Mouse (Mus musculus): ENCODE data around the gene Mettl18. TPM values are rescaled to one million over a fixed set of nuclear protein-coding genes. Genes with fewer than 3 reads are reported as not detected.
A peak's percentile ranks its signal among the peaks of the same experiment; 100 is the strongest.

The Mettl18 gene
- polyA plus RNA-seq (2016; fragmentation: Nextera tagmentation; extraction: Ambion mirVana): 8.0 and 9.6 TPM in 2 replicates

DNA sequence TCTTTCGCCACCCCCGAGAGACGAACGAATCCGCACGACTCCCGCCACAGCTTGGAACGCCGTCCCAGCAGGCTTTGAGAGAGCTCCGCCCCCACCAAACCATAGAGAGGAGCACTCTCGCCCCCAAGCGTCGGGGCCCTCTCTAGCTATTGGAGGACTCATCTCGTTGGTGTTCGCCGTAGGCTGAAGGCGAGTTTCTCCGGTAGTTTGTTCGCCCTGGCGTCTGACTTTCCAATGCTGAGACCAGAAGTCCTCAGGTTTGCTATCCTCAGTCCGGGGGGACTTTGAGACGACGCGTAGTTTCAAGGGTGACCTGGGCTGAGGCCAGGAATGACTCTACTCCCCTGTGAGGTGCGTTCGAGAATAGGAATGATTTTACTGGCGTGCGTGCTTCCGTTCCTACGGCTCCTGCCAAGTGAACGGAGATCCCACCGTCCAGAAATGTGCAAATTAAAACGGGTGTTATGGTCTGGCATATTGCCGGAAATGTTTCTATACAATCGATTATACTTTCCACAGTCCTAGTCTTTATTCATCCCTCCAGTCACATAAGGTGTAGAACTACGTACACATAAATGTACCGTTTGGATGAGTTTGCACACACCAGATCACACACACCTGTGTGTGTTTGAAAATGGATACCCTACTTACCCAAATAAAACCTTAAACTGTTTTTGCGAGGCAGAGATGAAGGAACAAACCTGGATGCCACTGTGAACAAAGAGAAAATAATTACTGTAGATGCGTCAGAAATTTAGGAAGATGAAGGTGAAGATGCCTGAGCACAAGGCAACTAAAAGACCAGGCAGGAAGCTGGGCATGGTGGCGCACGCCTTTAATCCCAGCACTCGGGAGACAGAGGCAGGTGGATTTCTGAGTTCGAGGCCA, at the start of gene Mettl18, which contains the start of gene BC055324:
TSS of gene Mettl18 (plus strand) at position 169 of the 888 bp plus-strand sequence.
TSS of gene BC055324 (minus strand) at position 76 of the 888 bp plus-strand sequence.
- peak within 1 kb of the TSS; percentile 70 for H3K4me2 ChIP-seq (replicated peaks)
- 0 out of 2 replicates have a peak within 1 kb of the TSS, but pooled peaks have one; percentile 8 for H3K27ac ChIP-seq
- no peaks in the 10 kb centered on the region for H3K9me3 ChIP-seq
- no peaks in the 10 kb centered on the region for H3K36me3 ChIP-seq
- H3K4me3 ChIP-seq: peak within 1 kb of the TSS; percentile 73
- ATAC-seq (ENCODE audit: low FRiP score, low read depth): peak; percentile 97
- 4% methylated on average over 43 of the region's 43 CpGs for WGBS
- H3K27me3 ChIP-seq (replicated peaks): no peaks in the 10 kb centered on the region
- H3K4me1 ChIP-seq: peaks cover 4% of the 10 kb centered on the region; the same call in 1 of the 2 replicates
- peak within 1 kb of the TSS; percentile 69 for H3K9ac ChIP-seq

DNA sequence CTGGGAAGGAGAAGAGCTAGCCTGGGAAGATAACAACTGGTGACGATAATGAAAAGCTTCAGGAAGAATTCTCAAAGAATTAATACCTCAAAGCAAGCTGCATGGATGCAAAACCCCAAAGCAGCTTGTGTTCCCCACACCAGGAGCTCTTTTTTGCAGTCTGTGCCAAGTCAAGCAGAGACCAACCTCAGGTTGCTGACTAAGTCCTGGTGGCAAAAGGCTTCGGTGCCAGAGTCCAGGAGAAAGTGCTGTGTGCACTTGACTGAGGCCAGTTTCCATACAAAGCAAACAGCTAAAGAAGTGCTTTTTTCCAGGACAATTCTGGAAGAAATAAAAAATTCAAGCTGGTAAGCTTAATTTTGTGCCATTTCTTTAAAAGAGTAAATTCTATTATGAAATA, 41.3 kb upstream of the Mettl18 start:
- Histone ChIP-seq H3K36me3 (peaks cover 64% of the 10 kb centered on the region), H3K4me1 (no peaks in the 10 kb centered on the region), H3K27ac (no peak overlapping the region), H3K9me3 (no peaks in the 10 kb centered on the region), H3K4me2 (replicated peaks) (no peak overlapping the region), H3K4me3 (no peak overlapping the region), H3K27me3 (replicated peaks) (no peaks in the 10 kb centered on the region), H3K9ac (no peak overlapping the region)
- no peak for ATAC-seq (ENCODE audit: low FRiP score, low read depth)
- 96% methylated on average over 2 of the region's 2 CpGs for WGBS

DNA sequence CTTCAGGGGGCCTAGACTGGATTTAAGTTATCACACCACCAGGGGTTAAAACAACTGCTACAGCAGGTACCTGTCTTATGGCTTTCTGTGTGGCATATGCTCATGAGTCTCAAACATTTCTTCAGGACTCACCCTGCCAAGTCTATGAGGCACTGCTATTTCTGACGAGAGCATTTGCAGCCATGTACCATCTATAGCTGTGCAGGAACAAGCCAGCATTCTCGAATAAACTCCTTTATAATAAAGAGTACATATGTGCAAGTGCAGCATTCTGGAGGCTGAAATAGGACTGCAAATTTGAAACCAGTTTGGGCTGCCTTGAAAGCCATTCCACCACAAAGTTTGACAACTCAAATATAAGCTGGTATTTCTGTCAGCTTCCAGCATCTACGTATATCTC, 36.7 kb upstream of the Mettl18 start:
- Histone ChIP-seq H3K9ac (no peak overlapping the region), H3K9me3 (no peaks in the 10 kb centered on the region), H3K4me3 (no peak overlapping the region), H3K4me2 (replicated peaks) (no peak overlapping the region), H3K4me1 (no peaks in the 10 kb centered on the region), H3K27ac (no peak overlapping the region), H3K36me3 (peaks cover 33% of the 10 kb centered on the region), H3K27me3 (replicated peaks) (no peaks in the 10 kb centered on the region)
- 88% methylated on average over 3 of the region's 3 CpGs for WGBS
- no peak for ATAC-seq (ENCODE audit: low FRiP score, low read depth)

DNA sequence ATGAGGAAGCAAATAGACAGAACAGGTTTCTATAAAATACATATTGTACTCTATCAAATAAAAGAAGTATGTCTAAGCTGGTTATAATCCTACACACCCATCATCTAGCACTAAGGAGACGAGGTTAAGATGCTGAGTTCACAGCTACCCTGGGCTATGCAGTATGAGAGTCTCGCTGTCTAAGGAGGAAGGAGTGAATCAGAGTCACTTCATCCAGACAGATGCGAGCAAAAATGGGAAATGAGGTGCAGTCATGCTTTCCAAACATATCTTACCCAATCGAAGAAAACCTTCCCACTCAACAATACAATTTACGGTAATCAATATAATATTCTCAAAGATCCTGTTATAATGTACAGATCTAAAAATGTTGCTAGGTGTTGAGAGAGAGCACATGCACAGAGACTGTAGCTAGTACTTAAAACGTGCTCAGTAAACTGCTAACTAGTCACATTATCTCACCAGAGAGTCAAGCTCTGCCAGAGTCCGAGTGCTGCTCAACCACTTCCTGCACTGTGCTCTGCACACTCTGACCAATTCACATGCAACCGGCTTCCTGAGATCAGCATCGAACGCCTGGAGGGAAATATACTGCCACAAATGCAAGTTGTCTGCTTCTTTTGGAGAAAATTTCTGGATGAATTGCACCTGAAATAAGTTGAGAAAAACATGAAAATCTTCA, 30.5 kb upstream of the Mettl18 start:
- Histone ChIP-seq H3K9ac (no peak overlapping the region), H3K27me3 (replicated peaks) (no peaks in the 10 kb centered on the region), H3K36me3 (peaks cover 23% of the 10 kb centered on the region), H3K4me2 (replicated peaks) (no peak overlapping the region), H3K4me3 (no peak overlapping the region), H3K4me1 (no peaks in the 10 kb centered on the region), H3K9me3 (no peaks in the 10 kb centered on the region), H3K27ac (no peak overlapping the region)
- 92% methylated on average over 10 of the region's 10 CpGs for WGBS
- no peak for ATAC-seq (ENCODE audit: low FRiP score, low read depth)

DNA sequence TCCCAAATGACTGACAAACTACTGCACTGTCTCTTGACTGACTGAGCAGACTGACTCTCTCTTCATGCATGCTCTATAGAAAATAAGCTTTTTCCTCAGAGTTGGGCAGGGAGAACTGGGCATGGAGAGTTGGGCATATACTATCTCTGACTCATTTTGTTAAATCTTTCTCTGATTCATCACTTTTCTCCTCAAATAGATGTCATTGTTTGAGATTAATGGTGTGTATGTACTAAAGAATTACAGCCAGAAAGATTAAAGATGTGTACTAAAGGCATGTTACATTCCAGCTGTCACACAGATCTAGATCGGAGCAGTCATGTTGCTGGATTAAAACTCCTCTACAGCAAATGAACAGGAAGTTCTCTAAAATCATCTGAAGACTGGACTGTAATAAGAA, 20.2 kb upstream of the Mettl18 start:
- Histone ChIP-seq H3K4me1 (no peaks in the 10 kb centered on the region), H3K9me3 (no peaks in the 10 kb centered on the region), H3K27ac (no peak overlapping the region), H3K27me3 (replicated peaks) (no peaks in the 10 kb centered on the region), H3K36me3 (peaks cover 5% of the 10 kb centered on the region), H3K4me2 (replicated peaks) (no peak overlapping the region), H3K9ac (no peak overlapping the region), H3K4me3 (no peak overlapping the region)
- ATAC-seq (ENCODE audit: low FRiP score, low read depth): no peak
- 95% methylated on average over 1 of the region's 1 CpGs for WGBS

DNA sequence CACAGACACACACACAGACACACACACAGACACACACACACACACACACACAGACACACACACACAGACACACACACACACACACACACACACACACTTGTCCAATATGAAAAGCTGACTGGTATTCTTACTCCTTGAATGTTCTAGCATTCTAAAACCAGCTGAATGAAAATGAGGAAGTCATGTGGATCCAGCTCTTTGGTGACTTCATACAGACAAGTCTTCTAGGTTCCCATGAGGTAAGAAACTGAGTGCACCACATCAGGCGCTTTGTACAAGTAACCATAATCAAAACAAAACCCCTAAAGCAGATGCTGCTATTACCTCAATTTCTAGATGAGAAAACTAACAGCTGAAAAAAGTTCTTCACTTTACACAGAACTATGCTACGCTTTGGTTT, 19.6 kb upstream of the Mettl18 start:
- H3K36me3 ChIP-seq: peaks cover 6% of the 10 kb centered on the region
- no peaks in the 10 kb centered on the region for H3K9me3 ChIP-seq
- H3K4me1 ChIP-seq: no peaks in the 10 kb centered on the region
- WGBS: 94% methylated on average over 2 of the region's 2 CpGs
- no peak overlapping the region for H3K4me2 ChIP-seq (replicated peaks)
- no peak overlapping the region for H3K4me3 ChIP-seq
- ATAC-seq (ENCODE audit: low FRiP score, low read depth): no peak
- H3K27me3 ChIP-seq (replicated peaks): no peaks in the 10 kb centered on the region
- no peak overlapping the region for H3K9ac ChIP-seq
- H3K27ac ChIP-seq: no peak overlapping the region

DNA sequence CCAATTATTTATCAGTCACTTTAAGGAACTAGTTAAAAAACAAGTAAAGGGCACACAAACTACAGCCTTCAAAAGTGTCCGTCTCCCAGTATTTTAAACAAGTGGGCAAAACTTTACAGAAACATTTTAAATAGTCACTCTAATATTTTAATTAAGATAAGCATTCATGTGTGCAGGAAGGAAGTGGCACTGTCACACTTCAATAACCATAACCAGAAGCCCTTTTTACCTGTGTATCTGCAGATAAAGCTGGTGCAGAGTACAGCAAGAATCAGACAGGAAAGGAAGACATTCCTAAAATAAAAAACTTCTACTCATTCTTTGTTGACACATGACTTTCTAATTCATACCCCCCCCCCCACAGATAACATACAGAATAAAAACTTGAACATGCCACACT, 18.2 kb upstream of the Mettl18 start:
- peaks cover 8% of the 10 kb centered on the region for H3K36me3 ChIP-seq
- no peak overlapping the region for H3K27ac ChIP-seq
- H3K4me2 ChIP-seq (replicated peaks): no peak overlapping the region
- WGBS: 81% methylated on average over 1 of the region's 1 CpGs
- no peak overlapping the region for H3K4me3 ChIP-seq
- no peaks in the 10 kb centered on the region for H3K4me1 ChIP-seq
- no peak overlapping the region for H3K9ac ChIP-seq
- H3K9me3 ChIP-seq: no peaks in the 10 kb centered on the region
- ATAC-seq (ENCODE audit: low FRiP score, low read depth): no peak
- H3K27me3 ChIP-seq (replicated peaks): no peaks in the 10 kb centered on the region

DNA sequence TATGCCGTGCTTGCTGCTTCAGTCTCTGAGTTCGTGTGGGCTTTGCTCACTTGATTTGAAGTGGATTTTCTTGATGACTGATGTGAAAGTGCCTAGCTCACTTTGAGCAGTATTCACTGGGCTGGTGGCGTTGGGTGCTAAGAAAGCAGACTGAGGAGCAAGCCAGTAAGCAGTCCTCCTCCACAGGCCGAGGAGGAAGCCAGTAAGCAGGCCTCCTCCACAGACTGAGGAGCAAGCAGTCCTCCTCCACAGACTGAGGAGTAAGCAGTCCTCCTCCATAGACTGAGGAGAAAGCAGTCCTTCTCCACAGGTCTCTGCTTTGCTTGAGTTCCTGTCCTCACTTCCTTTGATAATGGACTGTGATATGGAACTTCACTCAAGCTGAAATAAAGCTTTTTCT, 2.3 kb upstream of the Mettl18 start:
- Histone ChIP-seq H3K4me2 (replicated peaks) (no peak overlapping the region), H3K27me3 (replicated peaks) (no peaks in the 10 kb centered on the region), H3K9me3 (no peaks in the 10 kb centered on the region), H3K27ac (no peak overlapping the region), H3K4me3 (no peak overlapping the region), H3K4me1 (peaks cover 4% of the 10 kb centered on the region; the same call in 1 of the 2 replicates), H3K36me3 (peaks cover 4% of the 10 kb centered on the region; the same call in 1 of the 2 replicates), H3K9ac (no peak overlapping the region)
- WGBS: 92% methylated on average over 4 of the region's 4 CpGs
- no peak for ATAC-seq (ENCODE audit: low FRiP score, low read depth)

DNA sequence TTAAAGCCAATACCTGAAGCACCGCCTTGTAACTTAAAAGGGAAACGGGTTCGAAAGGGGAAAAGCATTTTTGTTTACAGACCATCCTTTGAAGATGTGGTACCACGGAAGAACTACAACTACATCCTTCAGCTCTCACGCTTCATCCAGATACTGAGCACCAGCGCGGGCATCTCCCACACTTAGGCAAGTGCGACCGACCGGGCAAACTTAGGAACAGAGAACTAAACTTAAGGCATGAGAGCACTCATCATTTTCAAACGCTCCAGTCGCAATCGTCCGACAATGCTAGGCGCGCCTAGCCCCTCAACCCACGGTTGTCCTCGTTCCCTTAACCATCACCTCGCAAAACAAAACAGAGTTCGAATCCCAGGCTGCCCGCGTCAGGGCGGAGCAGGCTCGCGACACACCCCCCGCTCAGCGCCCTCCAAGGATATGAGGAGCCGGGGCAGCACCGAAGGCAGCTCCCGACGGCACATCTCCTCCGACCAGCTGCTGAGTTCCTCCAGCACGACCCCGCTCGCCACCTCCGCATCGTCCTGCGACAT, 442 bp upstream of the Mettl18 start:
- H3K9ac ChIP-seq: peak overlapping the region; percentile 69
- H3K4me3 ChIP-seq: peak overlapping the region; percentile 73
- peak; percentile 86 for ATAC-seq (ENCODE audit: low FRiP score, low read depth)
- no peaks in the 10 kb centered on the region for H3K27me3 ChIP-seq (replicated peaks)
- H3K4me2 ChIP-seq (replicated peaks): peak overlapping the region; percentile 70
- H3K9me3 ChIP-seq: no peaks in the 10 kb centered on the region
- peaks cover 4% of the 10 kb centered on the region; the same call in 1 of the 2 replicates for H3K4me1 ChIP-seq
- no peaks in the 10 kb centered on the region for H3K36me3 ChIP-seq
- no peak overlapping the region for H3K27ac ChIP-seq
- WGBS: under 1% methylated on average over 38 of the region's 38 CpGs

DNA sequence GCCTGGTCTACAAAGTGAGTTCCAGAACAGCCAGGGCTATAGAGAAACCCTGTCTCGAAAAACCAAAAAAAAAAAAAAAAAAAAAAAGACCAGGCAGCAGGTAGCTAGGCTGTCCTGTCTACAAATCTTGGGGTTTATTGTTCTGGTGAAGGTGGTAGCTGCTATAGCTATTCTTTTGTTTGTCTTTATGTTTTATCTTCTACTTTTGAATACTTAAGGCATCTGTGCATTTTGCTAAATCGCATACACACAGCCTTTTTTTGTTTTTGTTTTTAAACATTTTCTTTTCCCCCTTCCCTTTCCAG, 872 bp downstream of the Mettl18 start:
- H3K27me3 ChIP-seq (replicated peaks): no peaks in the 10 kb centered on the region
- H3K27ac ChIP-seq: no peak overlapping the region
- H3K4me3 ChIP-seq: peak overlapping the region; percentile 73; the same call in 1 of the 2 replicates
- peak overlapping the region; percentile 70 for H3K4me2 ChIP-seq (replicated peaks)
- H3K4me1 ChIP-seq: peaks cover 4% of the 10 kb centered on the region; the same call in 1 of the 2 replicates
- H3K9ac ChIP-seq: 0 out of 2 replicates have a peak overlapping the region, but pooled peaks have one; percentile 69
- no peaks in the 10 kb centered on the region for H3K9me3 ChIP-seq
- 62% methylated on average over 2 of the region's 2 CpGs for WGBS
- H3K36me3 ChIP-seq: no peaks in the 10 kb centered on the region
- ATAC-seq (ENCODE audit: low FRiP score, low read depth): no peak

DNA sequence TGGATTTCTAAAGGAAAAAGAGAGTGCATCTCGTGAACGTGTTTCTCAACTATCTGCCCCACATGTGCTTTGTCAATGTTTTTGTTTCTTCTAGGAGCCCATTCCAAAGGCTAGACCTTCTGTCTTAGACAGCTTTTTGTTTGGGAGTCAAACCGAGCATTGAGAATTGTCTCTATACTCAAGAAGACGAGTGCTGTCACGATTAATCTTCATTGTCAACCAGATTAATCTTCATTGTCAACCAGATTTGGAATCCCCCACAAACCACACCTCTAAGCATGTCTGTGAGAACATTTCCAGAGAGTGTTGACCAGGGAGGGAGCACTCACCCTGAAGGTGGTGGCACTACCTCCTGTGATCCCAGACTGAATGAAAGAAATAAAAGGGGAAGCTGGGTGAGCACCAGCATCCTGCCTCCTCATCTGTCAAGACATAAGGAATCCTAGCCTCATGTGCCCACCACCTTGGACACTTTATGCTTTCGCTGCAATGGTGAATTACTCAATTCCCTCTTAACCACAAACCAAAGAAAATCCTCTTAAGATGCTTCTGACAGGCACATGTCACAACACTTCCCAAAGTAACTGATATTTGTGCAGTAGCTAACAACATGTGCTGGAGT, 7.3 kb downstream of the Mettl18 start:
- no peak overlapping the region for H3K4me3 ChIP-seq
- H3K4me1 ChIP-seq: no peaks in the 10 kb centered on the region
- H3K27me3 ChIP-seq (replicated peaks): no peaks in the 10 kb centered on the region
- ATAC-seq (ENCODE audit: low FRiP score, low read depth): no peak
- H3K27ac ChIP-seq: no peak overlapping the region
- H3K36me3 ChIP-seq: no peaks in the 10 kb centered on the region
- 65% methylated on average over 6 of the region's 6 CpGs for WGBS
- H3K4me2 ChIP-seq (replicated peaks): no peak overlapping the region
- no peaks in the 10 kb centered on the region for H3K9me3 ChIP-seq
- no peak overlapping the region for H3K9ac ChIP-seq

DNA sequence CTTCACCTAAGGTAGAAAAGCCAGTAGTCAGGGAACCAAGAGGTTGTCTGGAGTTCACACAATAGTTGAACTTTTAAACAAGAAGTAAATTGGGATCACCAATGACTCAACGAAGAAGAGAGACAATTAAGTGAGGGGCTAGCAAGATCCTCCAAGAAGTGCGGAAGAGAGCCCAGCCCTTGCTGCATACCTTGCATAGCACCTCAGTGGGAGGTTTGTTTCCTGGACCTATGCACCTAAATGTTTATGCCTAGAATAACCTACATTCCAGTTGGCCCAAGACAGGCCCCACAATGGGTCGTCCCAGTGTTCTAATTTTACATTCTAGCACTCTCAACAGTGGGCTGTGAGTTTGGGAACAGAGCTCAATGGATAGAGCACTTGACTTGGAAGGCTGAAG, 9.6 kb downstream of the Mettl18 start:
- Histone ChIP-seq H3K4me1 (no peaks in the 10 kb centered on the region), H3K9me3 (no peaks in the 10 kb centered on the region)
- 82% methylated on average over 3 of the region's 3 CpGs for WGBS

More for the DNA sequence above, 9.6 kb downstream of the Mettl18 start:
- no peak overlapping the region for H3K4me3 ChIP-seq
- H3K4me2 ChIP-seq (replicated peaks): no peak overlapping the region
- no peak overlapping the region for H3K9ac ChIP-seq
- H3K36me3 ChIP-seq: no peaks in the 10 kb centered on the region
- H3K27ac ChIP-seq: no peak overlapping the region
- no peaks in the 10 kb centered on the region for H3K27me3 ChIP-seq (replicated peaks)
- no peak for ATAC-seq (ENCODE audit: low FRiP score, low read depth)

Data from neural tube, embryonic 12.5 days (tissue).